Mouse (Mus musculus) intestine, postnatal 0 days (tissue): ENCODE data around the gene Ankle1. TPM values are rescaled to one million over a fixed set of nuclear protein-coding genes. Genes with fewer than 3 reads are reported as not detected.

ENCODE experiments used
- ATAC-seq: fragments of 200-750 bp; cut with Nextera tagmentation; 2 replicates; pipeline ENCODE4 v1.8.0; 2017; ENCODE audit warnings: mild to moderate bottlenecking, moderate TSS enrichment, moderate library complexity
- H3K27ac ChIP-seq: fragments of 300-500 bp; sonication (generic); 2 replicates; pipeline ENCODE4 v1.5.1; 2014; ENCODE audit warnings: mild to moderate bottlenecking, low read depth, low read length, moderate library complexity
- H3K27me3 ChIP-seq: fragments of 300-500 bp; sonication (generic); replicated peaks from 2 replicates; pipeline ENCODE4 v1.6.1; 2014; ENCODE audit warnings: low read length, mixed read lengths; ENCODE audit not compliant: control insufficient read depth, insufficient read depth
- H3K36me3 ChIP-seq: fragments of 300-500 bp; sonication (generic); 2 replicates; pipeline ENCODE4 v1.6.1; 2014; ENCODE audit warnings: mild to moderate bottlenecking, moderate library complexity; ENCODE audit not compliant: control insufficient read depth, insufficient read depth
- H3K4me1 ChIP-seq: fragments of 300-500 bp; sonication (generic); replicated peaks from 2 replicates; pipeline ENCODE4 v1.6.1; 2014; ENCODE audit warnings: antibody characterized with exemption, low read length, mixed read lengths; ENCODE audit not compliant: control insufficient read depth, insufficient read depth
- H3K4me2 ChIP-seq: fragments of 300-500 bp; sonication (generic); replicated peaks from 2 replicates; pipeline ENCODE4 v1.6.1; 2014; ENCODE audit warnings: low read depth, mild to moderate bottlenecking, moderate library complexity
- H3K4me3 ChIP-seq: fragments of 300-500 bp; sonication (generic); 2 replicates; pipeline ENCODE4 v1.5.1; 2014; ENCODE audit warnings: low read depth, low read length
- H3K9ac ChIP-seq: fragments of 300-500 bp; sonication (generic); 2 replicates; pipeline ENCODE4 v1.6.1; 2014; ENCODE audit warnings: mild to moderate bottlenecking, low read depth, low read length
- H3K9me3 ChIP-seq: fragments of 300-500 bp; sonication (generic); 2 replicates; pipeline ENCODE4 v1.6.1; 2016; ENCODE audit warnings: mixed run types; ENCODE audit not compliant: control insufficient read depth
- CTCF ChIP-seq: sonication (generic); IDR thresholded peaks from 2 replicates; pipeline ENCODE4 v1.5.1; 2016; ENCODE audit warnings: low read depth, mild to moderate bottlenecking, control low read depth, antibody characterized with exemption, moderate library complexity
- WGBS: fragments of 180-500 bp; shearing (Covaris S2); extraction: QIAGEN DNeasy Blood & Tissue Kit; methylation state at CpG from one replicate; pipeline ENCODE4 v1.1.7; 2014; 5-methylcytosine and 5-hydroxymethylcytosine counted together
- polyA plus RNA-seq: library from polyadenylated mRNA; unstranded; fragments of >200 nt; fragmentation: Nextera tagmentation; extraction: Ambion mirVana; gene quantifications from 2 replicates; pipeline ENCODE4 v1.2.1, GENCODE M21; 2015

Ankle1 gene
- polyA plus RNA-seq, 1 experiment from 2014 or later, result 2.8 TPM

DNA sequence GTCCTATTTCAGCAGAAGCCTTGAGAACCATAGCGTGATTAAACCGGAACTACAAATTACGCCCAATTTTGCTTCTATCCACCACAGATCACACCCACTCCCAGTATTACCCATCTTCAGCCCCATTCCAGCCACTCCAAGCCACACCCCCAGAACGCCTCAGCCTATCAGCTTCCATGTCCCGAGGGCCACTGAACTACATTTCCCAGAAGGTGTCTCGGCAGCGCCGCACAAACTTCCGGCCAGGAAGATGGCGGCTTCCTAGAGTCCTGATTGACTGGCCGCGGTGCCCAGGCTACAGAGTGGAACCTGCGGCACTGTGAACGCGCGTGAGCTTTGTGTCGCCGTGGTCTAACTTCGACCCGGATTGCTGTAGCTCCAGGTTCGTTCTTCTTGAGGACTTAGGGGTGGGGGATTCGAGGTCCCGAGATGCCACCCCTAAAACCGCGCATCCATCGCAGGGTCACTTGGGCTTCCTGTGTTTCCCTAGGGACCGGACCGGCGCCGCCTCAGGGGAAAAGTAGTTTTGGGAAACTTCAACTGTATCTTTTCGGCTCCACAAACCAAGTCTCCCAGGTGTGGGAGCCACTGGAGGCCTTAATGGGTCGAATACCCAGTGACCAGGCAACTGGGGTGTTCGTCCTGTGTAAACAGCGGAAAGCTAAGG is 9.0 kb upstream of the Ankle1 start, which contains the start of gene Babam1:
Gene Babam1, plus strand, starts transcription at position 223 of the 667 bp plus-strand sequence.
- H3K36me3 ChIP-seq, result peaks cover 17% of the 10 kb centered on the region
- H3K27me3 ChIP-seq, result no peaks in the 10 kb centered on the region
- peak within 1 kb of the TSS; percentile 37; the same call in 1 of the 2 replicates for H3K27ac ChIP-seq
- H3K4me3 ChIP-seq, result peak within 1 kb of the TSS; percentile 63
- TF ChIP-seq CTCF, result no peak
- peak; percentile 85 for ATAC-seq
- peak within 1 kb of the TSS; percentile 73 for H3K4me2 ChIP-seq
- peak within 1 kb of the TSS; percentile 56 for H3K9ac ChIP-seq
- H3K4me1 ChIP-seq, result 0 out of 2 replicates have a peak, but pooled peaks cover 5% of the 10 kb centered on the region
- no peaks in the 10 kb centered on the region for H3K9me3 ChIP-seq
- WGBS, result under 1% methylated on average over 34 of the region's 34 CpGs

DNA sequence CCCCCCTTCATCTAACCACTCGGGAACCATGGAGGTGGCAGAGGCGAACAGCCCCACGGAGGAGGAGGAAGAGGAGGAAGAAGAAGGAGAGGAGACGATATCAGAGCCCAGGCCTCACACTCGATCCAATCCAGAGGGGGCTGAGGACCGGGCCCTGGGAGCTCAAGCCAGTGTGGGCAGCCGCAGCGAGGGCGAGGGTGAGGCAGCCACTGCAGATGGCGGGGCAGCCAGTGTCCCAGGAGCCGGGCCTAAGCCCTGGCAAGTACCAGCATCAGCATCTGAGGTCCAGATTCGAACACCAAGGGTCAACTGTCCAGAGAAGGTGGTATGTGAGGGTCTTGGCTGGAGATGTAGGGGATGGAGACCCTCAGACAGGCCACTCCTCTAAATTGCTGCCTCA is 8.1 kb upstream of the Ankle1 start:
- 80% methylated on average over 12 of the region's 12 CpGs for WGBS
- Histone ChIP-seq H3K27ac (no peak overlapping the region), H3K4me3 (peak overlapping the region; percentile 63; the same call in 1 of the 2 replicates), H3K9me3 (no peaks in the 10 kb centered on the region), H3K27me3 (no peaks in the 10 kb centered on the region), H3K9ac (no peak overlapping the region), H3K4me2 (peak overlapping the region; percentile 73), H3K4me1 (0 out of 2 replicates have a peak, but pooled peaks cover 5% of the 10 kb centered on the region), H3K36me3 (peaks cover 17% of the 10 kb centered on the region)
- ATAC-seq, result no peak
- no peak for TF ChIP-seq CTCF

DNA sequence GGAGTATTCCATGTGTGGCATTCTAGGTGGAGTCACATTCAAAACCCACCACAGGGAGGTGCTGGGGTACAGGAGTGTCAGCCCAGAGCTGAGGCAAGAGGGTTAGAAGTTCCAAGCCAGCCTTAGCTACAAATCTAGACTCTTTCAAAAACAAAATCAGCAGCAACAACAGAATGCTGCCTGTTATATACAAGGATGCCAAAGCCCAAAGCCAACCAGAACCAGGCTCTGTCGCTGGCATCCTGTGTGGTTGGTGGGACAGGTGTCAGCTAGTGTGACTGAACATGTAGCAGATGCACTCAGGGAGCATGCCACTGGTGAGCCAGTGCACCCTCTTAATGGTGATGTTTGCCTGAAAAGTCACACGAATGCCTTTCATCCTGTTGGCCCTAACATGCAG is 5.0 kb upstream of the Ankle1 start:
- no peaks in the 10 kb centered on the region for H3K27me3 ChIP-seq
- no peak for TF ChIP-seq CTCF
- peaks cover 17% of the 10 kb centered on the region for H3K36me3 ChIP-seq
- H3K4me2 ChIP-seq, result no peak overlapping the region
- H3K4me3 ChIP-seq, result no peak overlapping the region
- H3K9ac ChIP-seq, result no peak overlapping the region
- ATAC-seq, result no peak
- WGBS, result 98% methylated on average over 2 of the region's 2 CpGs
- no peaks in the 10 kb centered on the region for H3K9me3 ChIP-seq
- H3K4me1 ChIP-seq, result 0 out of 2 replicates have a peak, but pooled peaks cover 8% of the 10 kb centered on the region
- H3K27ac ChIP-seq, result no peak overlapping the region

DNA sequence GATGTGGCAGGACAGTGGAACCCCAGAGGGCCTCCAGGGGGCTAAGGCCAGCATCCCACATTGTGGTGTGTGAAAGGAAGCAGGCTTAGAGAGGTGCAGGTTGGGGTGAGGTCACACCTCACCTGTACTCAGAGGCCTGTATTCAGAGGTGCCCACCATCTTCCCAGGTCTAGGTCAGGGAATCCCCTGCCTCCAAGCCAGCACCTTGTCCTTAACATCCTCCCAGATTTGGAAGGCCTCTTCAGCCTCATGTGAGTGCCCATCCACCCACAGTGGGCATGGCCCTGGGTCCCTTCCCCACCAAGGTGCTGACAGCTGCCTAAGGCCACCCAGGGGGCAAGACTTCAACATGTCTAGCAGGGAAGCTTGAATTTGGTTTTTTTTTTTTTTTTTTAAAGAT is 4.4 kb upstream of the Ankle1 start:
- H3K36me3 ChIP-seq, result peaks cover 17% of the 10 kb centered on the region
- no peak overlapping the region for H3K4me2 ChIP-seq
- TF ChIP-seq CTCF, result no peak
- ATAC-seq, result no peak
- H3K9ac ChIP-seq, result no peak overlapping the region
- H3K4me1 ChIP-seq, result 0 out of 2 replicates have a peak, but pooled peaks cover 8% of the 10 kb centered on the region
- no peaks in the 10 kb centered on the region for H3K9me3 ChIP-seq
- no peaks in the 10 kb centered on the region for H3K27me3 ChIP-seq
- no peak overlapping the region for H3K4me3 ChIP-seq
- H3K27ac ChIP-seq, result no peak overlapping the region

DNA sequence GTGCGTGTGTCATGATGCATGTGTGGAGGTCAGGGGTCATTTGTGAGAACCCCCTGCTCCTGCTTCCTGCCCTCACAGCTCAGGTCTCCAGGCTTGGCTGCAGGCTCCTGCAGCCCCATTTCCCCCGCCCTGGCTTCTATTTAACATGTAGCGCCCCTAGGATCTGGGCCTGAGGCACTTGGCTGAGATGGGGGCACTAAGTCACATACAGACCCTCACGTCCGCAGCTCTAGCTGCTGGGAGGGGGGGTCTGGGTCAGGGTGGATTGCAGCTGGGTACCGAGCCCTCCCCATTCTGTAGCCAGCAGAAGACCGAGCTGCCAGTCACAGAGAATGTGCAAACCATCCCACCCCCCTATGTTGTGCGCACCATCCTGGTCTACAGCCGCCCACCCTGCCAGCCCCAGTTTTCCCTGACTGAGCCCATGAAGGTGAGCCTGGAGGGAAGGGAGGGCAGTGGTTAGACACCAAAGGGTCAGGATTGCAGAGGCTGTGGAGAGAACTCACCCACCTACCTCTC is 3.3 kb upstream of the Ankle1 start:
- WGBS, result 88% methylated on average over 9 of the region's 9 CpGs
- Histone ChIP-seq H3K36me3 (peaks cover 18% of the 10 kb centered on the region), H3K27ac (no peak overlapping the region), H3K4me3 (no peak overlapping the region), H3K27me3 (no peaks in the 10 kb centered on the region), H3K4me2 (no peak overlapping the region), H3K4me1 (0 out of 2 replicates have a peak, but pooled peaks cover 6% of the 10 kb centered on the region), H3K9ac (no peak overlapping the region), H3K9me3 (no peaks in the 10 kb centered on the region)
- ATAC-seq, result no peak
- TF ChIP-seq CTCF, result no peak

DNA sequence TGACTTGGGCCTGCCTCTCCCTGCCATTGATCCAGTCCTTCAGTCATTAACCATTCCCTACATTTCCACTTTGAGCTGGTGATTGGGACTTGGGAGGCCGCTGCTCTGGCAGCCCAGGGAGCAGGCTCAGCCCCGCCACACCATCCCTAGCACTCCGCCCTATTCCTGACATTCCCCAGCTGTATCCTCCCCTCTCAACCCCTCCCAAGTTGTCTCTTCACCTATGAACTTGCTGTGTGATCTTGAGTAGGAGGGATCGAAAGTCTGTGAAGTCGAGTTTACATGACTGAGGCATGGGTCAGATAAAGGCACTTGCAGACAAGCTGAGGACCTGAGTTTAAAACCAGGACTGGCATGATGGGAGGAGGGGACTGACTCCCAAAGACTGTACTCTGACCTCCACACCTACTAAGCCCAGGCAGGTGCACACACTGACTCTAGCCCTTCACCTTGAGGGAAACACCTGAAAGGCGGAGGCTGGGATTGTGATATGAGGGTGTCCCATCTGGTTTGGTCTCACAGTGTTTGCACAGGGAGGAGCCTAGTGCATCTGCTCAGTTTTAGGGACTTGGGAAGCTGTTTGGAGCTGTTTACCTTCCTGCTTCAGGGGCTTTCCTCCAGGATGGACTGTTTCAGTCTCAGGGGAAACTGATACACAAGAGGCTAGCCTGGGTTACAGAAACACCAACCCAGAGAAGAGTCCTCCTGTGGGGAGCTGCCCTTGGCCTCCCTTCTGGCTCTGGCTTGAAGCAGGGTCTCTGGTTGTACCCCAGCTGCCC is 2.5 kb upstream of the Ankle1 start:
- Histone ChIP-seq H3K4me1 (0 out of 2 replicates have a peak, but pooled peaks cover 4% of the 10 kb centered on the region), H3K27ac (peak overlapping the region; percentile 35; the same call in 1 of the 2 replicates), H3K9ac (no peak overlapping the region), H3K4me3 (no peak overlapping the region), H3K4me2 (no peak overlapping the region), H3K36me3 (peaks cover 18% of the 10 kb centered on the region), H3K27me3 (no peaks in the 10 kb centered on the region), H3K9me3 (no peaks in the 10 kb centered on the region)
- no peak for TF ChIP-seq CTCF
- 28% methylated on average over 6 of the region's 6 CpGs for WGBS
- ATAC-seq, result peak; percentile 68
